Mouse (Mus musculus) E14TG2a.4 (cell line): ENCODE measurements around the gene Slc9a1.

Experiments
- H3K27me3 ChIP-seq: 2 replicates; pipeline ENCODE4 v1.6.1; 2014; ENCODE audit warnings: low read length, control low read depth; ENCODE audit not compliant: insufficient read depth
- H3K36me3 ChIP-seq: 2 replicates; pipeline ENCODE4 v1.6.1; 2014; ENCODE audit warnings: low read length, control low read depth; ENCODE audit not compliant: insufficient read depth
- H3K4me1 ChIP-seq: replicated peaks from 2 replicates; pipeline ENCODE4 v1.6.1; 2014; ENCODE audit warnings: low read depth, low read length, control low read depth
- H3K4me3 ChIP-seq: replicated peaks from 2 replicates; pipeline ENCODE4 v1.5.1; 2014; ENCODE audit warnings: mild to moderate bottlenecking, low read length
- H3K9me3 ChIP-seq: 2 replicates; pipeline ENCODE4 v1.6.1; 2014; ENCODE audit warnings: low read length, control low read depth
- CTCF ChIP-seq: conservative IDR thresholded peaks from 2 replicates; pipeline ENCODE4 v1.5.1; 2014; ENCODE audit warnings: low read length
- NANOG ChIP-seq: IDR thresholded peaks from 2 replicates; pipeline ENCODE4 v1.6.1; 2014; ENCODE audit warnings: borderline replicate concordance, low read length, mixed read lengths
- POU5F1 ChIP-seq: IDR thresholded peaks from 2 replicates; pipeline ENCODE4 v1.6.1; 2014; ENCODE audit warnings: low read length, borderline replicate concordance

The Slc9a1 gene

DNA sequence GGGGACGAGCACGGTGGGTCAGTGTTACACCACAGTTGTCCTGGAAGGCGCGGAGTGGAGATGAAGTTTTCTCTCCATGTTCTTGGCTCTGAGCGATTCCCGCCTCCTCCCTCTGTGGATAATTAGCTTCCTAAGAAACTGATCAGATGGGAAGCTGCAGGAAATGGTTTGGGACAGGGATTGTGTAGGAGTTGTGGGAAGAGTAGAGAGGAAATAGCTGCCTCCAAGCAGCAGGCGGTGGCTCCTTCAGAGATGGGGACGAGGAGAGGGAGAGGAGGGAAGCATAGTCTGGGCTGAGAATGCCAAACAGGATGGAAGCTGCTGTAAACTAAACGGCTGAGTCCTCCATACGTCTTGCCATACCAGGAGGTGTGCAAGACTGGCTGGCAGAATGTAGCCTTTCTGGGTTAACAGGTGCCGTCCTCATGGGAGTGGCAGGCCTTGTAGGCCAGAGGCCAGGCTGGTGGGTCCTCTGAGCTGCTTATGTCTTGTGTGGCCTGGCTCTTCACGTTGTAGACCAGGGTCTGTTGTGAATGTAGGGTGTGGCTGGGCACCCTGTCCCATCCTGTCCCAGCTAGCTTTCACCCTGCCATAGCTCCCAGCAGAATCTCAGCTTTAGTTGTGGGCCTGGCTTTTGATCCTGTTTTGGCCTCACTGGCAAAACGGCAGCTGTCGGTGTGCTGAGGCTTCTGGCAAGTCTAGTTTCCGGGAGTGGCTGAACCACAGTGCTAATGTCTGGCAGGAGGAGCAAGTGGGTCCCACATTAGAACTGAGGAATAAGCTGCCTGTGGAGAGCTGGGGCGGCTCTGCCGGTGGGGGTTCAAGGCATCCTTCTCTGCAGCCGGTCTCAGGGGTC is 21.9 kb downstream of the Slc9a1 start:
- Histone ChIP-seq H3K4me3 (peak overlapping the region; percentile 20), H3K36me3 (peaks cover 22% of the 10 kb centered on the region), H3K9me3 (no peaks in the 10 kb centered on the region), H3K4me1 (peaks cover 73% of the 10 kb centered on the region), H3K27me3 (no peaks in the 10 kb centered on the region)
- TF ChIP-seq NANOG (no peak), POU5F1 (no peak), CTCF (no peak)

GRCm38 (mm10) chr4:133394981-133395573 is 25.6 kb downstream of the Slc9a1 start:
- H3K4me3 ChIP-seq, result no peak overlapping the region
- peaks cover 84% of the 10 kb centered on the region for H3K4me1 ChIP-seq
- peaks cover 23% of the 10 kb centered on the region for H3K36me3 ChIP-seq
- H3K27me3 ChIP-seq, result no peaks in the 10 kb centered on the region
- TF ChIP-seq POU5F1, result no peak
- no peak; the same call in 1 of the 2 replicates for TF ChIP-seq CTCF
- TF ChIP-seq NANOG, result no peak
- H3K9me3 ChIP-seq, result no peaks in the 10 kb centered on the region

DNA sequence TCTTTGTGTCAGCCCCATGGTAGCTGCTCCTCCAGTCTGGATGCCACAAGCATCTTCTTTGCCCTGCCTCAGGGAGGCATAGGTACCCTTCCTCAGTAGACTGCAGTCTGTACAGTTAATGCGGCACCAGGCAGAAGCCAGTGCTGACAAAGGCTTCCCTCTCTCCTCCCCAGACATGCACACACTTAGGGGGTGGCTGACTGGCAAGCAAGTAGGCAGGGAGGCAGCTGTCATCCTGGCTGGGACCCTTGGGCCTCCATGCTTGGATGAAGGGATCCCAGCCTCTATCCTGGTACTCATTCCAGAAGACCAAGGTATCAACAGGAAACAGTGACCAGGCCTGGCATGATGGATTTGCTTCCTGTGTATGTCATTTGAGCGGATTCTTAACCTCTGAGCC is 26.6 kb downstream of the Slc9a1 start:
- H3K9me3 ChIP-seq, result no peaks in the 10 kb centered on the region
- TF ChIP-seq CTCF, result no peak
- TF ChIP-seq POU5F1, result no peak
- no peak for TF ChIP-seq NANOG
- H3K4me3 ChIP-seq, result no peak overlapping the region
- H3K27me3 ChIP-seq, result no peaks in the 10 kb centered on the region
- H3K36me3 ChIP-seq, result peaks cover 23% of the 10 kb centered on the region
- H3K4me1 ChIP-seq, result peaks cover 77% of the 10 kb centered on the region

DNA sequence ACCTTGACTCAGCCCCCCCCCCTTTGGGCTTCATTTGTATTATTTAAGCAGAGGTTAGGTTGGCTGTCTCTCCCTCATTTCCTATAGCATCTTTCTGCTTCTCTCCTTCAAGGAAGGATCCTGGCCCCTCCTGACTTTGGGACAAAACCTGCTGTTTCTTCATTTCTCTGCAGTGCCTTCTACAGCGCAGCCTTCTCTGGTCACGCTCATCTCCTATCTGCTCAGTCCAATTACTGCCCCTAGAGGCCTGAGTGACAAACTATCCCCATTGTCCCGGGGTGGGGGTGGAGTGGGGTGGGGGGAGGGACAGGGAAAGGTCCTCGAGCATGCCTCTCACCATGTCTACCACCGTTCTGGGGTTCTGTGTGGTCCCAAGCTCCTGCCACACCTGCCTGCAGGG is 27.8 kb downstream of the Slc9a1 start:
- no peak overlapping the region for H3K4me3 ChIP-seq
- no peaks in the 10 kb centered on the region for H3K9me3 ChIP-seq
- peaks cover 23% of the 10 kb centered on the region for H3K36me3 ChIP-seq
- TF ChIP-seq POU5F1, result no peak
- no peak for TF ChIP-seq CTCF
- no peak for TF ChIP-seq NANOG
- H3K27me3 ChIP-seq, result no peaks in the 10 kb centered on the region
- H3K4me1 ChIP-seq, result peaks cover 65% of the 10 kb centered on the region

DNA sequence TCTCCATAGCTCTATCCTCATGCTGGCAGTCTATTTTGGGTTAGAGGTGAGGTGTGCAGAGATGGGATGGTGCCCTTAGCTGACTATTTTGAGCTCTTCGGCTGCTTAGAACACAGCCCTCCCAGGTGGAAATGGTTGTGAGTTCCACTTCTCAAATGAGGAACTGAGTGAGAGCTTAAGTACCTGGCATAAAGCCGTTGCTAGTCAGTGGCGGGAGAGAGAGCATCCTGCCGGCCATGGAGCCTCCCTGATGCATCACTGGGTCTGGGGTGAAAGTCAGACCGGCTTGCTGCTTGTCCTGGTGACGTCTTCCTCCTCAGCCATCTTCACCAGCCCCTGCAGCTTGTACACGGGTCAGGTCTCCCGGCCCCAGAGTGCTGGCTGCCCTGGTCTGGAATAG is 28.5 kb downstream of the Slc9a1 start:
- H3K27me3 ChIP-seq, result no peaks in the 10 kb centered on the region
- no peak overlapping the region for H3K4me3 ChIP-seq
- TF ChIP-seq NANOG, result no peak
- TF ChIP-seq CTCF, result no peak
- TF ChIP-seq POU5F1, result no peak
- H3K4me1 ChIP-seq, result peaks cover 64% of the 10 kb centered on the region
- H3K9me3 ChIP-seq, result no peaks in the 10 kb centered on the region
- peaks cover 26% of the 10 kb centered on the region for H3K36me3 ChIP-seq

GRCm38 (mm10) chr4:133398619-133399018 is 29.1 kb downstream of the Slc9a1 start:
- Histone ChIP-seq H3K9me3 (no peaks in the 10 kb centered on the region), H3K27me3 (no peaks in the 10 kb centered on the region), H3K4me3 (no peak overlapping the region), H3K4me1 (peaks cover 64% of the 10 kb centered on the region), H3K36me3 (peaks cover 31% of the 10 kb centered on the region)
- TF ChIP-seq CTCF, result no peak
- no peak for TF ChIP-seq POU5F1
- TF ChIP-seq NANOG, result no peak

- H3K4me1 ChIP-seq, result peaks cover 58% of the 10 kb centered on the region
- peaks cover 36% of the 10 kb centered on the region for H3K36me3 ChIP-seq
- H3K27me3 ChIP-seq, result no peaks in the 10 kb centered on the region
- TF ChIP-seq NANOG (no peak), CTCF (no peak), POU5F1 (no peak)
- no peak overlapping the region for H3K4me3 ChIP-seq
- H3K9me3 ChIP-seq, result no peaks in the 10 kb centered on the region
Measured at GRCm38 (mm10) chr4:133399509-133399908, 30.0 kb downstream of the Slc9a1 start.

- Histone ChIP-seq H3K4me3 (no peak overlapping the region), H3K27me3 (no peaks in the 10 kb centered on the region), H3K9me3 (no peaks in the 10 kb centered on the region), H3K4me1 (peaks cover 52% of the 10 kb centered on the region), H3K36me3 (peaks cover 41% of the 10 kb centered on the region)
- TF ChIP-seq POU5F1, result no peak
- TF ChIP-seq CTCF, result no peak
- no peak for TF ChIP-seq NANOG
Measured at GRCm38 (mm10) chr4:133400098-133400497, 30.6 kb downstream of the Slc9a1 start.
